Mouse (Mus musculus): ENCODE results near the gene Nfkb1. TPM values are rescaled to one million over a fixed set of nuclear protein-coding genes. Genes with fewer than 3 reads are reported as not detected.

Gene Nfkb1
- polyA plus RNA-seq, 1 experiment from 2014 or later: 23.5 TPM

DNA sequence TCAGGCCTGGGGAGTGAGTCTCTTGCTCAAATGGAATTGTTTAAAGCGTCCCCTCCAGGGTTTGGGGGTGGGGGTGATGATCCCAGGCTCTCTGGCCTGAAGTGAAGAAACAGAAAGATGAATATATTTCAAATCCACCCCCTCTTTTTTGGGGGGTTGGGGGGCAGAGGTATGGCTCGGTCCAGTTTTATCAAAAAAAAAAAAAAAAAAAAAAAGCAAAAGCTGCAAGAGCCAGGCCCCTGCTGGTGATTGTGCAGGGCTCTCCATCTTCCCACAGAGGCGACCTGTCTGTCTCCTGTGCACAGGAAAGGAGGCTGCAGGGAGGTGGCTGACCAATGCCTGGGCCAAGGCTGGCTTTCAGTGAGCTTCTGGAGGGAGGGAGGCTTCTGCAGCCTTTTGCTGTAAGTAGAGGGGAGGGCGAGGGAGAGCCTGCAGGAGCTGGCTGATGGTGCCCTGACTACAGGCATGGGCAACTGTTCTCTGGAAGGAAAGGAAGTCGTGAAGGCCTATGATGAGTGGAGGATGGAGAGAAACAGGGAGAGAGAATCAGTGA lies 112.7 kb downstream of the Nfkb1 start:
- Histone ChIP-seq H3K36me3 (ENCODE audit: control insufficient read depth, insufficient read depth, low read length) (peaks cover 4% of the 10 kb centered on the region; the same call in 1 of the 2 replicates), H3K4me2 (ENCODE audit: low read length) (no peak overlapping the region), H3K27me3 (ENCODE audit: control insufficient read depth, insufficient read depth, low read length) (no peaks in the 10 kb centered on the region), H3K4me3 (ENCODE audit: control insufficient read depth in 1 of 2, insufficient read depth in 1 of 2, low read depth in 1 of 2, low read length in 2 of 2) (no peak overlapping the region), H3K4me1 (ENCODE audit: control insufficient read depth in 2 of 2, insufficient read depth in 2 of 2, low read length in 2 of 2) (peaks cover 21 to 43% of the 10 kb centered on the region in 2 experiments), H3K27ac (replicated peaks in 1 of 2; ENCODE audit: control insufficient read depth in 1 of 2, insufficient read depth in 1 of 2, low read depth in 2 of 2, low read length in 2 of 2) (peak overlapping the region; percentile 57 to 67), H3K9ac (ENCODE audit: low read length) (0 out of 2 replicates have a peak overlapping the region, but pooled peaks have one; percentile 16), H3K9me3 (ENCODE audit: control insufficient read depth, low read length) (no peaks in the 10 kb centered on the region)
- no peak; the same call in 1 of the 2 replicates for ATAC-seq (ENCODE audit: insufficient number of reproducible peaks, insufficient read depth, low FRiP score, low read depth)
- 43% methylated on average over 5 of the region's 5 CpGs for WGBS

DNA sequence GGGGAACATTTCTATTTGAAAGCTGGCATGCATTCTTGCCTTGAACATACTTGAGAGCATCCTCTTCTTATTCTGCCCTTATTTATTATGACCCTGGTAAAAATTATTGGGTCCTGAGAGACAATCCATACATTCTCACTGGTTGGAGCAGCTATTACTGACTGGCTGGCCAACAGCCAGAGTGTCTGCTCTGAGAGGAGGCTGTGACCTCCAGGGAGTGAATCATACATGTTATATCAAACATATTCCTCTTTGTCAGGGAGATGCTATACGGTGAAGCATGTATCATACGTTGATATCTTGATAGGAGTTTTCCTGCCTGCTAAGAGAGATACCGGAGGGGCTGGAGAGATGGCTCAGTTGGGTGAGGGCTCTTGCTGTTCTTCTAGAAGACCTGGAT lies 116.2 kb downstream of the Nfkb1 start:
- H3K4me2 ChIP-seq (ENCODE audit: low read length): no peak overlapping the region
- H3K4me3 ChIP-seq (ENCODE audit: control insufficient read depth in 1 of 2, insufficient read depth in 1 of 2, low read depth in 1 of 2, low read length in 2 of 2): no peak overlapping the region
- H3K4me1 ChIP-seq (ENCODE audit: control insufficient read depth in 2 of 2, insufficient read depth in 2 of 2, low read length in 2 of 2): peaks cover 15 to 32% of the 10 kb centered on the region in 2 experiments
- 0 out of 4 replicates have a peak overlapping the region, but pooled peaks of 1 of the 2 experiments have one; percentile 37 for H3K27ac ChIP-seq (replicated peaks in 1 of 2; ENCODE audit: control insufficient read depth in 1 of 2, insufficient read depth in 1 of 2, low read depth in 2 of 2, low read length in 2 of 2)
- peaks cover 17% of the 10 kb centered on the region for H3K36me3 ChIP-seq (ENCODE audit: control insufficient read depth, insufficient read depth, low read length)
- WGBS: 54% methylated on average over 3 of the region's 3 CpGs
- H3K9me3 ChIP-seq (ENCODE audit: control insufficient read depth, low read length): no peaks in the 10 kb centered on the region
- no peak overlapping the region for H3K9ac ChIP-seq (ENCODE audit: low read length)
- no peaks in the 10 kb centered on the region for H3K27me3 ChIP-seq (ENCODE audit: control insufficient read depth, insufficient read depth, low read length)
- ATAC-seq (ENCODE audit: insufficient number of reproducible peaks, insufficient read depth, low FRiP score, low read depth): no peak

DNA sequence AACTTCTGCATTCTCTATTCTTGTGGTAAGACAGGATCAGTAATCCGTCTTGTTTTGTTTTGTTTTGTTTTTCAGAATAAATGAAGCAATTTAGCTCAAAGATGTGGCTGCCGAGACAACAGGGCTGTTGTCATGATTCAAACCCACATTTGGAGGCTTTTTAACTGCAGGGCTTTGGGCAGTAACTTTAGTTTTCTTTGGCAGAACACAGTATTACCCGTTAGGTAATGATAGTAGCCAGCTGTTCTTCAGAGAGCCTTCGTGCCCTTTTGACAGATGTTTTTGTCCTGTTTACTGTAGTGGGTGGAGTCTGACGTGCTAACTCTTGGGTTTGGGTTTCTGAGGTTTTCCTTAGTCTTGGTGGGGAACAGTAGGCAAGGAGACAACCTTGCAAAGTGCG lies 118.3 kb downstream of the Nfkb1 start:
- H3K27ac ChIP-seq (replicated peaks in 1 of 2; ENCODE audit: control insufficient read depth in 1 of 2, insufficient read depth in 1 of 2, low read depth in 2 of 2, low read length in 2 of 2): peak overlapping the region in 1 of 2 experiments; percentile 17; a peak in 1 of 4 replicates
- H3K4me1 ChIP-seq (ENCODE audit: control insufficient read depth in 2 of 2, insufficient read depth in 2 of 2, low read length in 2 of 2): peaks cover 9 to 31% of the 10 kb centered on the region in 2 experiments
- peaks cover 19% of the 10 kb centered on the region for H3K36me3 ChIP-seq (ENCODE audit: control insufficient read depth, insufficient read depth, low read length)
- 50% methylated on average over 6 of the region's 6 CpGs for WGBS
- no peak for ATAC-seq (ENCODE audit: insufficient number of reproducible peaks, insufficient read depth, low FRiP score, low read depth)
- H3K4me3 ChIP-seq (ENCODE audit: control insufficient read depth in 1 of 2, insufficient read depth in 1 of 2, low read depth in 1 of 2, low read length in 2 of 2): no peak overlapping the region
- H3K9me3 ChIP-seq (ENCODE audit: control insufficient read depth, low read length): no peaks in the 10 kb centered on the region
- H3K9ac ChIP-seq (ENCODE audit: low read length): no peak overlapping the region
- H3K4me2 ChIP-seq (ENCODE audit: low read length): no peak overlapping the region
- no peaks in the 10 kb centered on the region for H3K27me3 ChIP-seq (ENCODE audit: control insufficient read depth, insufficient read depth, low read length)

DNA sequence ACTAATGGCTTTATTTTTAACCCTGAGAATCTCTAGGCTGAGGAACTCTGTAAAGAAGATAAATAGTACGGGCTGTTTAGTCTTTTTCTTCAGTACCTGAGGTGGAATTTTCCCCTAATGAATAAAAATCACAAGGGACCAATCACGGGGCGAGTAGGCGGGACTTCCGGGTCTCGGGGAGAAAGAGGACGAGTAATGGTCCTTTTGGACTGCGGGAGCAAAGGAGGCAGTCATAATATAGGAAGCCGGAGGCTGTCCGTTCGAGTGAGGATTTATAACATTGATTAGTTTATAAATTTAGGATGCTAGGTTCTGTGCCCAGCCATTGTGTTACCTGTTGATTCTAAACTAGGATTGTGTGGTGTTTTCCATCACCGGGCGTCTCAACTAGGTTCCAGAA lies 119.8 kb downstream of the Nfkb1 start:
- H3K4me1 ChIP-seq (ENCODE audit: control insufficient read depth in 2 of 2, insufficient read depth in 2 of 2, low read length in 2 of 2): peaks cover 11 to 37% of the 10 kb centered on the region in 2 experiments
- WGBS: 67% methylated on average over 13 of the region's 13 CpGs
- no peak overlapping the region for H3K4me3 ChIP-seq (ENCODE audit: control insufficient read depth in 1 of 2, insufficient read depth in 1 of 2, low read depth in 1 of 2, low read length in 2 of 2)
- H3K27ac ChIP-seq (replicated peaks in 1 of 2; ENCODE audit: control insufficient read depth in 1 of 2, insufficient read depth in 1 of 2, low read depth in 2 of 2, low read length in 2 of 2): no peak overlapping the region
- H3K4me2 ChIP-seq (ENCODE audit: low read length): no peak overlapping the region
- no peak for ATAC-seq (ENCODE audit: insufficient number of reproducible peaks, insufficient read depth, low FRiP score, low read depth)
- H3K9ac ChIP-seq (ENCODE audit: low read length): no peak overlapping the region
- H3K36me3 ChIP-seq (ENCODE audit: control insufficient read depth, insufficient read depth, low read length): peaks cover 28% of the 10 kb centered on the region
- H3K27me3 ChIP-seq (ENCODE audit: control insufficient read depth, insufficient read depth, low read length): no peaks in the 10 kb centered on the region
- no peaks in the 10 kb centered on the region for H3K9me3 ChIP-seq (ENCODE audit: control insufficient read depth, low read length)

DNA sequence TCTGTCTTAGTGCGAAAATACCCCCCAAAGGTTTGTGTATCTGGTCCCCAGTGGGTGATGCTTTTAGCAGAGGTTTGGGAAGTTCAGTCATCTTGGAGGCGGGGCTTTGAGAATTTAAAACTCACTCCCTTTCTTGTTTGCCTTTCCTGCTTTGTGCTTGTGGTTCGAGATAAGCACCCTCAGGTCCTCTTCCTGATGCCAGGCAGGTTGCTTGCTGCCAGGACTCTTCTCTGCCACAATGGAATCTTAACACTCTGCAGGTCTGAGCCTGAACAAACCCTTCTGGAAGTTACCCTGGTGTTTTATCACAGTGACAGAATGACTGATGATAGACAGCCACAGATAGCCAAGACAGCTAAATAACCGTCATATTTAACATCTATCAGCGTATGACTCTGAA lies 122.7 kb downstream of the Nfkb1 start:
- H3K36me3 ChIP-seq (ENCODE audit: control insufficient read depth, insufficient read depth, low read length): peaks cover 41% of the 10 kb centered on the region
- H3K27ac ChIP-seq (replicated peaks in 1 of 2; ENCODE audit: control insufficient read depth in 1 of 2, insufficient read depth in 1 of 2, low read depth in 2 of 2, low read length in 2 of 2): peak overlapping the region; percentile 45 to 46
- no peak for ATAC-seq (ENCODE audit: insufficient number of reproducible peaks, insufficient read depth, low FRiP score, low read depth)
- no peak overlapping the region for H3K4me3 ChIP-seq (ENCODE audit: control insufficient read depth in 1 of 2, insufficient read depth in 1 of 2, low read depth in 1 of 2, low read length in 2 of 2)
- no peaks in the 10 kb centered on the region for H3K27me3 ChIP-seq (ENCODE audit: control insufficient read depth, insufficient read depth, low read length)
- H3K9me3 ChIP-seq (ENCODE audit: control insufficient read depth, low read length): no peaks in the 10 kb centered on the region
- H3K4me2 ChIP-seq (ENCODE audit: low read length): no peak overlapping the region
- 40% methylated on average over 5 of the region's 5 CpGs for WGBS
- no peak overlapping the region for H3K9ac ChIP-seq (ENCODE audit: low read length)
- H3K4me1 ChIP-seq (ENCODE audit: control insufficient read depth in 2 of 2, insufficient read depth in 2 of 2, low read length in 2 of 2): peaks cover 8 to 22% of the 10 kb centered on the region in 2 experiments

DNA sequence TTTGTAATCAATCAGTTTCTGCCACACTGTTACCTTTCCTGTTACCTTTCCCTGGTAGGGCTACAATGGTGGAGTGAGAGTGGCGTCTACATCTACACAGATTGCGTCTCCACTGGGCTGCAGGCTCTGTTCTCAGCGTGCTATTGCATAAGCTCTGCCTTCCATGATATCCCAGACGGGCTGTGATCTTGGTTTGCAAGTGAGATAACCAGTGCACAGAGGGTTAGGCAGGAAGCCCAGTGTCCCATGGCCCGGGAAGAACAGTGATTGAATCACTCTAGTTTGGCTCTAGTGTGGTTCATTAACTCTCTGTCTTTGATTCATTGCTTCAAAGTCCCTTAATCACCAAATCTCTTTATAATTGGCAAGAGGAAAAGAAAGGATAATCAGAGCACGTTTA lies 123.5 kb downstream of the Nfkb1 start:
- no peak overlapping the region for H3K9ac ChIP-seq (ENCODE audit: low read length)
- H3K4me1 ChIP-seq (ENCODE audit: control insufficient read depth in 2 of 2, insufficient read depth in 2 of 2, low read length in 2 of 2): peaks cover 9 to 21% of the 10 kb centered on the region in 2 experiments
- peaks cover 44% of the 10 kb centered on the region for H3K36me3 ChIP-seq (ENCODE audit: control insufficient read depth, insufficient read depth, low read length)
- H3K4me3 ChIP-seq (ENCODE audit: control insufficient read depth in 1 of 2, insufficient read depth in 1 of 2, low read depth in 1 of 2, low read length in 2 of 2): no peak overlapping the region
- no peak overlapping the region for H3K27ac ChIP-seq (replicated peaks in 1 of 2; ENCODE audit: control insufficient read depth in 1 of 2, insufficient read depth in 1 of 2, low read depth in 2 of 2, low read length in 2 of 2)
- H3K4me2 ChIP-seq (ENCODE audit: low read length): no peak overlapping the region
- ATAC-seq (ENCODE audit: insufficient number of reproducible peaks, insufficient read depth, low FRiP score, low read depth): no peak
- no peaks in the 10 kb centered on the region for H3K9me3 ChIP-seq (ENCODE audit: control insufficient read depth, low read length)
- WGBS: 54% methylated on average over 6 of the region's 6 CpGs
- no peaks in the 10 kb centered on the region for H3K27me3 ChIP-seq (ENCODE audit: control insufficient read depth, insufficient read depth, low read length)

DNA sequence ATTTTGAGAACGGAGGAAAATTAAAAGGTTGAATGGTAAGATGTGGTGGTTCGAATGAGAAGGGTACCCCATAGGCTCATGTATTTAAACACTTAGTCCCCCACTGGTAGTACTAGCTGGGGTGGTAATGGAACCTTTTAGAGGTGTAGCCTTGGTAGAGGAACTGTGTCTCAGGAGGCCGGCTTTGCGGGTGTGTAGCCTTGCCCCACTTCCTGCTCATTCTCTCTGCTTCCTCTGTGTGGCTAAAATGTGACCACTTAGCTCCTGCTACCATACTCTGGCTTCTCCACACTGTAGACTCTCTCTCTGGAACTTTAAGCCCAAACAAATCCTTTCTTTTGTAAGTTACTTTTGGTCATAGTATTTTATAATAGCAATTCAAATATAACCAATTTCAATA lies 126.0 kb downstream of the Nfkb1 start:
- peaks cover 33% of the 10 kb centered on the region for H3K36me3 ChIP-seq (ENCODE audit: control insufficient read depth, insufficient read depth, low read length)
- no peaks in the 10 kb centered on the region for H3K9me3 ChIP-seq (ENCODE audit: control insufficient read depth, low read length)
- no peak overlapping the region for H3K4me3 ChIP-seq (ENCODE audit: control insufficient read depth in 1 of 2, insufficient read depth in 1 of 2, low read depth in 1 of 2, low read length in 2 of 2)
- peaks cover 9 to 21% of the 10 kb centered on the region in 2 experiments for H3K4me1 ChIP-seq (ENCODE audit: control insufficient read depth in 2 of 2, insufficient read depth in 2 of 2, low read length in 2 of 2)
- H3K4me2 ChIP-seq (ENCODE audit: low read length): no peak overlapping the region
- WGBS: 76% methylated on average over 4 of the region's 4 CpGs
- H3K9ac ChIP-seq (ENCODE audit: low read length): no peak overlapping the region
- ATAC-seq (ENCODE audit: insufficient number of reproducible peaks, insufficient read depth, low FRiP score, low read depth): no peak
- no peaks in the 10 kb centered on the region for H3K27me3 ChIP-seq (ENCODE audit: control insufficient read depth, insufficient read depth, low read length)
- H3K27ac ChIP-seq (replicated peaks in 1 of 2; ENCODE audit: control insufficient read depth in 1 of 2, insufficient read depth in 1 of 2, low read depth in 2 of 2, low read length in 2 of 2): no peak overlapping the region

DNA sequence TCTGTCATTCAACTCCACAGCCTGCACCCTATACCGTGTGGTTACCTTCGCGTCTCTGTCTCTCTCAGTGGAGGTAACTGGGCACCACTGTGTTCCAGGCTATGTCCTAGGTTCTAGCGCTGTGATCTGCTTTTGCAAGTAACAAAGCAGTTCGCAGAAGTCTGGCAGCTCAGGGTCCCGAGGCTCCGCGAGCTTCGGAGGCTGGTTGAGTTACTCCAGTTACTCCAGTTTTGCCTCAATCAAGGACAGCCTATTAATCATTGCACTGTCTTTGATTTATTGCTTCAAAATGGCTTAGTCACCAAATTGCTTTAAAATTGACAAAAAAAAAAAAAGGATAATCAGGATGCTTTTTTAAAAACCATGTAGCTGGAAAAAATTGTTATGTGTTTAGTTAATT lies 126.6 kb downstream of the Nfkb1 start:
- no peaks in the 10 kb centered on the region for H3K27me3 ChIP-seq (ENCODE audit: control insufficient read depth, insufficient read depth, low read length)
- no peak overlapping the region for H3K4me2 ChIP-seq (ENCODE audit: low read length)
- WGBS: 87% methylated on average over 9 of the region's 9 CpGs
- ATAC-seq (ENCODE audit: insufficient number of reproducible peaks, insufficient read depth, low FRiP score, low read depth): no peak
- H3K9ac ChIP-seq (ENCODE audit: low read length): no peak overlapping the region
- H3K4me1 ChIP-seq (ENCODE audit: control insufficient read depth in 2 of 2, insufficient read depth in 2 of 2, low read length in 2 of 2): peaks cover 9 to 21% of the 10 kb centered on the region in 2 experiments
- no peak overlapping the region for H3K4me3 ChIP-seq (ENCODE audit: control insufficient read depth in 1 of 2, insufficient read depth in 1 of 2, low read depth in 1 of 2, low read length in 2 of 2)
- no peak overlapping the region for H3K27ac ChIP-seq (replicated peaks in 1 of 2; ENCODE audit: control insufficient read depth in 1 of 2, insufficient read depth in 1 of 2, low read depth in 2 of 2, low read length in 2 of 2)
- no peaks in the 10 kb centered on the region for H3K9me3 ChIP-seq (ENCODE audit: control insufficient read depth, low read length)
- peaks cover 30% of the 10 kb centered on the region for H3K36me3 ChIP-seq (ENCODE audit: control insufficient read depth, insufficient read depth, low read length)
